Mouse (Mus musculus) limb, embryonic 12.5 days (tissue): ENCODE measurements at regions not wholly inside any gene's neighbourhood (a gene's known extent, or its start where the extent isn't known, plus 50 kb on each side); places are given as distances from the start of the nearest gene placed in this dataset.

Experiments used
- ATAC-seq: fragments of 200-750 bp; cut with Nextera tagmentation; 2 replicates; pipeline ENCODE4 v1.8.0; 2017; ENCODE audit warnings: low read depth, moderate TSS enrichment; ENCODE audit not compliant: insufficient number of reproducible peaks, insufficient read depth, low FRiP score, low TSS enrichment
- H3K27ac ChIP-seq: fragments of 300-500 bp; sonication (generic); 2 replicates; pipeline ENCODE4 v1.5.1; 2016; ENCODE audit warnings: mild to moderate bottlenecking, moderate library complexity
- H3K27me3 ChIP-seq: fragments of 300-500 bp; sonication (generic); 2 replicates; pipeline ENCODE4 v1.6.1; 2016; ENCODE audit warnings: mild to moderate bottlenecking, moderate library complexity
- H3K36me3 ChIP-seq: fragments of 300-500 bp; sonication (generic); 2 replicates; pipeline ENCODE4 v1.6.1; 2016; ENCODE audit warnings: mild to moderate bottlenecking, moderate library complexity
- H3K4me1 ChIP-seq: fragments of 300-500 bp; sonication (generic); replicated peaks from 2 replicates; pipeline ENCODE4 v1.6.1; 2016
- H3K4me2 ChIP-seq: fragments of 300-500 bp; sonication (generic); 2 replicates; pipeline ENCODE4 v1.6.1; 2016; ENCODE audit warnings: mild to moderate bottlenecking, moderate library complexity
- H3K4me3 ChIP-seq: fragments of 300-500 bp; sonication (generic); replicated peaks from 2 replicates; pipeline ENCODE4 v1.5.1; 2016; ENCODE audit warnings: mild to moderate bottlenecking
- H3K9ac ChIP-seq: fragments of 300-500 bp; sonication (generic); replicated peaks from 2 replicates; pipeline ENCODE4 v1.6.1; 2016; ENCODE audit warnings: mild to moderate bottlenecking, moderate library complexity
- H3K9me3 ChIP-seq: fragments of 300-500 bp; sonication (generic); 2 replicates; pipeline ENCODE4 v1.6.1; 2016; ENCODE audit warnings: mild to moderate bottlenecking, moderate library complexity
- WGBS: fragments of 180-500 bp; shearing (Covaris S2); methylation state at CpG from one replicate; pipeline ENCODE4 v1.1.7; 2016; 5-methylcytosine and 5-hydroxymethylcytosine counted together

GRCm38 (mm10) chr13:116514640-116515311, 205.3 kb upstream of the Isl1 start:
- Histone ChIP-seq H3K27me3 (peaks cover 8% of the 10 kb centered on the region; the same call in 1 of the 2 replicates), H3K27ac (no peak overlapping the region), H3K4me1 (peaks cover 10% of the 10 kb centered on the region), H3K9ac (no peak overlapping the region), H3K9me3 (no peaks in the 10 kb centered on the region), H3K36me3 (no peaks in the 10 kb centered on the region), H3K4me3 (no peak overlapping the region; the same call in 1 of the 2 replicates), H3K4me2 (peak overlapping the region; percentile 45)
- ATAC-seq: no peak
- 6% methylated on average over 13 of the region's 13 CpGs for WGBS

- Histone ChIP-seq H3K9ac (no peak overlapping the region), H3K9me3 (no peaks in the 10 kb centered on the region), H3K4me1 (peaks cover 10% of the 10 kb centered on the region), H3K27me3 (peaks cover 8% of the 10 kb centered on the region; the same call in 1 of the 2 replicates), H3K36me3 (no peaks in the 10 kb centered on the region), H3K4me3 (no peak overlapping the region), H3K27ac (no peak overlapping the region), H3K4me2 (peak overlapping the region; percentile 45)
- WGBS: 49% methylated on average over 7 of the region's 7 CpGs
- no peak for ATAC-seq
Observed at GRCm38 (mm10) chr13:116514256-116514639, 204.8 kb upstream of the Isl1 start.

DNA sequence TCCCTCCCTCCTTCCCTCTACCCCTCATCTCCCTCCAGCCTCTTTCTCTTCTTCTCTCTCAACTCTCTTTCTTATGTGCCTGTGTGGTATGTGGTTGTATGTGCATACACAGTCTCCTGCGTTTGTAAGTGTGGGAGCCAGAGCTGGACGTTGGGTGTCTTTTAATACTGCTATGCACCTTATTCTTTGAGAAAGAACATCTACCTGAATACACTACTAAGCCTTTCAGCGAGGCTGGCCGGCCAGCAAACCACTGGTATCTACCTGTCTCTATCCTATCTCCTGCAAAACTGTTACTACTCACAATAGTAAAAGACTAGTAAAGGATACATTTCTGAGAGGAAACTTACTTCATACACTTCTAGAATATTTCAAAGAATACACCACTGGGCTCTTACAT, 202.9 kb upstream of the Isl1 start:
- no peak for ATAC-seq

GRCm38 (mm10) chr13:116508213-116508811, 198.8 kb upstream of the Isl1 start:
- no peak overlapping the region for H3K4me3 ChIP-seq
- H3K27me3 ChIP-seq: peaks cover 8% of the 10 kb centered on the region; the same call in 1 of the 2 replicates
- no peaks in the 10 kb centered on the region for H3K9me3 ChIP-seq
- no peak overlapping the region for H3K27ac ChIP-seq
- H3K36me3 ChIP-seq: no peaks in the 10 kb centered on the region
- peaks cover 10% of the 10 kb centered on the region for H3K4me1 ChIP-seq
- ATAC-seq: peak; percentile 77; the same call in 1 of the 2 replicates
- no peak overlapping the region for H3K4me2 ChIP-seq
- WGBS: 49% methylated on average over 7 of the region's 7 CpGs
- no peak overlapping the region for H3K9ac ChIP-seq

More for the DNA sequence above, 202.9 kb upstream of the Isl1 start:
- 72% methylated on average over 4 of the region's 4 CpGs for WGBS
- Histone ChIP-seq H3K27me3 (peaks cover 8% of the 10 kb centered on the region; the same call in 1 of the 2 replicates), H3K4me2 (no peak overlapping the region), H3K9ac (no peak overlapping the region), H3K4me3 (no peak overlapping the region), H3K36me3 (no peaks in the 10 kb centered on the region), H3K9me3 (no peaks in the 10 kb centered on the region), H3K27ac (no peak overlapping the region), H3K4me1 (peaks cover 19% of the 10 kb centered on the region)

GRCm38 (mm10) chr13:116497659-116498414, 188.3 kb upstream of the Isl1 start:
- Histone ChIP-seq H3K9ac (no peak overlapping the region), H3K4me3 (no peak overlapping the region), H3K4me1 (peaks cover 9% of the 10 kb centered on the region), H3K9me3 (no peaks in the 10 kb centered on the region), H3K27ac (no peak overlapping the region), H3K36me3 (no peaks in the 10 kb centered on the region), H3K27me3 (no peaks in the 10 kb centered on the region), H3K4me2 (no peak overlapping the region)
- ATAC-seq: no peak
- WGBS: 49% methylated on average over 6 of the region's 6 CpGs

DNA sequence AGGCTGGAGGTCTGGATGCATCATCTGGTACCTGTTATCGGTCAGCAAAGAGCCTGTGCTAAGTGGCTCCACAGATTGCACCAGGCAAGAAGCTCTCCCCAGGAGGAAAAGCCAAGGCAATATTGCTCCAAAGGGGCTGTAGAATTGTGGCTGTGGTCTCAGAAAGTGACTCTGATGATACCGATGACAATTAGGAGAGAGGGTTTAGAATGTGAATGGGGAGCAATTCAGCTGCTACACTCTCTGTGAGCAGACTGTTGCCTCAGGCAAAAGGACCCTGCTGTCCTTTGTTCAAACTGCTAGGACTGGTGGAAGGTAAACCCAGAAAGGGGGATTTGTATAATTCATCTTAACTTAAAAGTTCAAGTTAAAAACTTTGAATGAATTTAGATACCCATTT, 186.2 kb upstream of the Isl1 start:
- Histone ChIP-seq H3K27me3 (no peaks in the 10 kb centered on the region), H3K4me3 (no peak overlapping the region), H3K27ac (no peak overlapping the region), H3K9ac (no peak overlapping the region), H3K9me3 (no peaks in the 10 kb centered on the region), H3K4me2 (no peak overlapping the region), H3K4me1 (peaks cover 9% of the 10 kb centered on the region), H3K36me3 (no peaks in the 10 kb centered on the region)
- no peak for ATAC-seq
- 15% methylated on average over 2 of the region's 2 CpGs for WGBS

GRCm38 (mm10) chr13:116489420-116489819, 179.9 kb upstream of the Isl1 start:
- Histone ChIP-seq H3K27ac (no peak overlapping the region), H3K4me2 (no peak overlapping the region), H3K27me3 (no peaks in the 10 kb centered on the region), H3K4me3 (no peak overlapping the region), H3K36me3 (no peaks in the 10 kb centered on the region), H3K9me3 (no peaks in the 10 kb centered on the region), H3K4me1 (0 out of 2 replicates have a peak, but pooled peaks cover 3% of the 10 kb centered on the region), H3K9ac (no peak overlapping the region)
- no peak for ATAC-seq
- 23% methylated on average over 1 of the region's 1 CpGs for WGBS

- no peak overlapping the region for H3K9ac ChIP-seq
- H3K9me3 ChIP-seq: no peaks in the 10 kb centered on the region
- peaks cover 2% of the 10 kb centered on the region; the same call in 1 of the 2 replicates for H3K27me3 ChIP-seq
- WGBS: 44% methylated on average over 8 of the region's 8 CpGs
- H3K4me3 ChIP-seq: no peak overlapping the region
- H3K36me3 ChIP-seq: no peaks in the 10 kb centered on the region
- H3K4me2 ChIP-seq: no peak overlapping the region
- peaks cover 3% of the 10 kb centered on the region; the same call in 1 of the 2 replicates for H3K4me1 ChIP-seq
- H3K27ac ChIP-seq: no peak overlapping the region
- no peak for ATAC-seq
Observed at GRCm38 (mm10) chr13:116474611-116475010, 165.1 kb upstream of the Isl1 start.

DNA sequence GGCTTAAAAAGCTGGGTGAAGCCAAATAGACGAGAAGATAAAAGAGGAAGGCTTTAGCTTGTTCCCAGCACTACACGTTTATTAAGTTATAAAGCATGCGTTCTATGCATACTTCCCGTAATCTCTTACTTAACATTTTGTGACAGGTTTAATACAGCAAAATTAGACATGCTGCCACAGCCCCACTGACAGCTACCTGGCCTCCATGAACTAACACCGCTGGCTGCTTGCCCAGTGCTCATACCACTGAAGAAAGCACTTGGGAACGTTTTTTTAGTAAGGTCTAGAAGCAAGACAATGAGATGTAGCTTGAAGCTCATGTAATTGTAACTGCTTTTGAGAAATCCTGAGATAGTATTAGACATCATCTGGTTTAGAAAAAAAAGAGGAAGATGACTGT, 152.3 kb upstream of the Isl1 start:
- H3K27ac ChIP-seq: no peak overlapping the region
- no peak overlapping the region for H3K9ac ChIP-seq
- no peaks in the 10 kb centered on the region for H3K4me1 ChIP-seq
- no peak overlapping the region for H3K4me3 ChIP-seq
- ATAC-seq: no peak
- H3K27me3 ChIP-seq: no peaks in the 10 kb centered on the region
- WGBS: 71% methylated on average over 6 of the region's 6 CpGs
- H3K9me3 ChIP-seq: no peaks in the 10 kb centered on the region
- no peaks in the 10 kb centered on the region for H3K36me3 ChIP-seq
- no peak overlapping the region for H3K4me2 ChIP-seq

GRCm38 (mm10) chr13:116443165-116443955, 133.9 kb upstream of the Isl1 start:
- Histone ChIP-seq H3K4me2 (peak overlapping the region; percentile 26; the same call in 1 of the 2 replicates), H3K27me3 (no peaks in the 10 kb centered on the region), H3K36me3 (no peaks in the 10 kb centered on the region), H3K27ac (no peak overlapping the region), H3K9me3 (no peaks in the 10 kb centered on the region), H3K9ac (no peak overlapping the region), H3K4me1 (peaks cover 11% of the 10 kb centered on the region), H3K4me3 (no peak overlapping the region)
- ATAC-seq: peak; percentile 67; the same call in 1 of the 2 replicates
- whole genome bisulfite sequencing: 28% methylated on average over 15 of the region's 15 CpGs

DNA sequence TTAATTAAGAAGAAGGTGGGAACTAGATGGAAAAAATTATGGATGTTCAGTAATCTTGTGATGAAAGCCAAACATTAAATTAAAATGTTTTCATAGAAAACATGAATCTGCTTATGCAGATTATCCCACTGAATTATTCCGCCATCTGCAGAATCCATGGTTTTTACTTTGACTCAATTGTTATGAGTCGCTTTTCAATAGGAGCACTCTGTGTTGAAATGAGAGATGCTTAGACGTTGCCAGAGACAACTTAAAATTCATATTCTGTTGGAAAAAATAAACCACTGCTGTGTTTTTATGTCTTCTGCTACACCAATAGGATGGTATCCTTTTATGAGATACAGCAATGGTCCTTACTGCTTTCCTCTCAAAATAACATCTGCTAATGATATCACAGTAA, 108.3 kb upstream of the Isl1 start:
- no peak overlapping the region for H3K4me2 ChIP-seq
- no peaks in the 10 kb centered on the region for H3K27me3 ChIP-seq
- no peak overlapping the region for H3K27ac ChIP-seq
- H3K36me3 ChIP-seq: no peaks in the 10 kb centered on the region
- no peaks in the 10 kb centered on the region for H3K9me3 ChIP-seq
- no peak for ATAC-seq
- no peak overlapping the region for H3K4me3 ChIP-seq
- H3K9ac ChIP-seq: no peak overlapping the region
- no peaks in the 10 kb centered on the region for H3K4me1 ChIP-seq
- 90% methylated on average over 3 of the region's 3 CpGs for WGBS
